Mouse (Mus musculus): Measurements from ENCODE around the gene 0610009B22Rik.

Gene 0610009B22Rik

GRCm38 (mm10) chr11:51635525-51636322, 53.0 kb downstream of the 0610009B22Rik start, which contains the start of gene Rmnd5b:
TSS of gene Rmnd5b (minus strand) at chr11:51635896.
- peak; percentile 90 to 93 for DNase-seq
